Mouse (Mus musculus): ENCODE measurements around the gene Flnb.

Flnb gene

GRCm38 (mm10) chr14:7863199-7863598, 45.4 kb downstream of the Flnb start:
- no peak for DNase-seq (ENCODE audit: low spot score)

- DNase-seq (ENCODE audit: low spot score): no peak
Measured at GRCm38 (mm10) chr14:7863871-7864505, 46.2 kb downstream of the Flnb start.

GRCm38 (mm10) chr14:7864506-7864899, 46.7 kb downstream of the Flnb start:
- DNase-seq (ENCODE audit: low spot score): no peak

- DNase-seq (ENCODE audit: low spot score): no peak
Measured at GRCm38 (mm10) chr14:7867224-7867623, 49.5 kb downstream of the Flnb start.

- no peak for DNase-seq (ENCODE audit: low spot score)
Measured at GRCm38 (mm10) chr14:7867841-7868240, 50.1 kb downstream of the Flnb start.

- no peak for DNase-seq (ENCODE audit: low spot score)
Measured at GRCm38 (mm10) chr14:7869796-7870195, 52.0 kb downstream of the Flnb start.

GRCm38 (mm10) chr14:7873552-7873951, 55.8 kb downstream of the Flnb start:
- DNase-seq (ENCODE audit: low spot score): no peak

GRCm38 (mm10) chr14:7874495-7874894, 56.7 kb downstream of the Flnb start:
- DNase-seq (ENCODE audit: low spot score): no peak

GRCm38 (mm10) chr14:7877957-7878356, 60.2 kb downstream of the Flnb start:
- no peak for DNase-seq (ENCODE audit: low spot score)

- DNase-seq (ENCODE audit: low spot score): no peak
Measured at GRCm38 (mm10) chr14:7880389-7880788, 62.6 kb downstream of the Flnb start.

GRCm38 (mm10) chr14:7881533-7881932, 63.8 kb downstream of the Flnb start:
- no peak for DNase-seq (ENCODE audit: low spot score)

GRCm38 (mm10) chr14:7882050-7882449, 64.3 kb downstream of the Flnb start:
- DNase-seq (ENCODE audit: low spot score): no peak

- DNase-seq (ENCODE audit: low spot score): no peak
Measured at GRCm38 (mm10) chr14:7884158-7884557, 66.4 kb downstream of the Flnb start.

- DNase-seq (ENCODE audit: low spot score): no peak
Measured at GRCm38 (mm10) chr14:7884841-7885240, 67.1 kb downstream of the Flnb start.

GRCm38 (mm10) chr14:7885540-7885939, 67.8 kb downstream of the Flnb start:
- no peak for DNase-seq (ENCODE audit: low spot score)

- no peak for DNase-seq (ENCODE audit: low spot score)
Measured at GRCm38 (mm10) chr14:7886008-7886407, 68.3 kb downstream of the Flnb start.

- DNase-seq (ENCODE audit: low spot score): no peak
Measured at GRCm38 (mm10) chr14:7887171-7887570, 69.4 kb downstream of the Flnb start.

- no peak for DNase-seq (ENCODE audit: low spot score)
Measured at GRCm38 (mm10) chr14:7888294-7888693, 70.5 kb downstream of the Flnb start.

GRCm38 (mm10) chr14:7888811-7889651, 71.3 kb downstream of the Flnb start:
- peak; percentile 50 for DNase-seq (ENCODE audit: low spot score)

GRCm38 (mm10) chr14:7889834-7890233, 72.1 kb downstream of the Flnb start:
- DNase-seq (ENCODE audit: low spot score): no peak

GRCm38 (mm10) chr14:7891401-7891800, 73.6 kb downstream of the Flnb start:
- DNase-seq (ENCODE audit: low spot score): no peak

- DNase-seq (ENCODE audit: low spot score): no peak
Measured at GRCm38 (mm10) chr14:7896126-7896525, 78.4 kb downstream of the Flnb start.

GRCm38 (mm10) chr14:7896699-7897098, 78.9 kb downstream of the Flnb start:
- no peak for DNase-seq (ENCODE audit: low spot score)

GRCm38 (mm10) chr14:7899986-7900385, 82.2 kb downstream of the Flnb start:
- no peak for DNase-seq (ENCODE audit: low spot score)

Data from testis, postnatal 10 days (tissue).